Mouse (Mus musculus): Measurements from ENCODE around the gene Vcam1. TPM values are rescaled to one million over a fixed set of nuclear protein-coding genes. Genes with fewer than 3 reads are reported as not detected.
A peak's percentile ranks its signal among the peaks of the same experiment; 100 is the strongest.

The Vcam1 gene
- polyA plus RNA-seq, 1 experiment from 2014 or later, result 78.2 TPM

GRCm38 (mm10) chr3:116149096-116149495 is 19.6 kb upstream of the Vcam1 start:
- no peaks in the 10 kb centered on the region for H3K36me3 ChIP-seq
- WGBS, result 58% methylated on average over 4 of the region's 4 CpGs

DNA sequence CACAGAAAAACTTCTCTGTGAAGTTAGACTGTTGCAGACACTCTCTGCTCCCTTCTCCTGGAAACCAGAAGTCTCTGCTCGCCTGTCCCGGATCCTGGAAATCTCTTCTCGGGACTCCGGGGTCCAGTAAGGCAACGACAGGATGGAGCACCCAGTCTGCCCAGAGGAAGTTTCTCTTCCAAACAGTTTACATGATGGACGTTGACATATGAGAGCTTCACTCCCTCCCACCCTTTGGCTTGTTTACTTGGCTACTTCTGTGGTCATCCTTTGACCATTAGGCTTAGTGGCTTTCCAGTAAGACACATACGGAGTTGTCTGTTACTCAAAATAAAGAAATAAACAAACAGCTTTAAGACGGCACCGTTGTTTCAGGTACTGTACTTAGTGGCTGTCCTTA is 19.2 kb upstream of the Vcam1 start:
- H3K36me3 ChIP-seq, result no peaks in the 10 kb centered on the region
- no peak for ATAC-seq (replicated peaks; ENCODE audit: insufficient number of reproducible peaks, insufficient read depth, low FRiP score, low read depth)
- peaks cover 8% of the 10 kb centered on the region; the same call in 1 of the 2 replicates for H3K4me1 ChIP-seq (replicated peaks)
- H3K27ac ChIP-seq, result no peak overlapping the region
- WGBS, result 57% methylated on average over 9 of the region's 9 CpGs
- no peak overlapping the region for H3K4me2 ChIP-seq
- no peaks in the 10 kb centered on the region for H3K27me3 ChIP-seq
- H3K9ac ChIP-seq, result no peak overlapping the region
- H3K4me3 ChIP-seq, result no peak overlapping the region
- no peaks in the 10 kb centered on the region for H3K9me3 ChIP-seq (replicated peaks)

More at GRCm38 (mm10) chr3:116149096-116149495, 19.6 kb upstream of the Vcam1 start:
- H3K4me1 ChIP-seq (replicated peaks), result peaks cover 8% of the 10 kb centered on the region; the same call in 1 of the 2 replicates
- H3K9ac ChIP-seq, result no peak overlapping the region
- H3K9me3 ChIP-seq (replicated peaks), result no peaks in the 10 kb centered on the region
- no peak overlapping the region for H3K4me2 ChIP-seq
- no peaks in the 10 kb centered on the region for H3K27me3 ChIP-seq
- H3K4me3 ChIP-seq, result no peak overlapping the region
- no peak overlapping the region for H3K27ac ChIP-seq
- ATAC-seq (replicated peaks; ENCODE audit: insufficient number of reproducible peaks, insufficient read depth, low FRiP score, low read depth), result no peak

GRCm38 (mm10) chr3:116141226-116141625 is 11.7 kb upstream of the Vcam1 start:
- no peaks in the 10 kb centered on the region for H3K9me3 ChIP-seq (replicated peaks)
- H3K4me1 ChIP-seq (replicated peaks), result peaks cover 24% of the 10 kb centered on the region
- no peak overlapping the region for H3K27ac ChIP-seq
- ATAC-seq (replicated peaks; ENCODE audit: insufficient number of reproducible peaks, insufficient read depth, low FRiP score, low read depth), result no peak
- H3K4me3 ChIP-seq, result no peak overlapping the region
- 49% methylated on average over 3 of the region's 3 CpGs for WGBS
- H3K9ac ChIP-seq, result no peak overlapping the region
- H3K4me2 ChIP-seq, result no peak overlapping the region
- no peaks in the 10 kb centered on the region for H3K36me3 ChIP-seq
- H3K27me3 ChIP-seq, result no peaks in the 10 kb centered on the region

GRCm38 (mm10) chr3:116139000-116139399 is 9.5 kb upstream of the Vcam1 start:
- 29% methylated on average over 5 of the region's 5 CpGs for WGBS
- no peak overlapping the region for H3K9ac ChIP-seq
- peaks cover 24% of the 10 kb centered on the region for H3K4me1 ChIP-seq (replicated peaks)
- ATAC-seq (replicated peaks; ENCODE audit: insufficient number of reproducible peaks, insufficient read depth, low FRiP score, low read depth), result no peak
- H3K27ac ChIP-seq, result 0 out of 2 replicates have a peak overlapping the region, but pooled peaks have one; percentile 45
- no peak overlapping the region for H3K4me2 ChIP-seq
- H3K9me3 ChIP-seq (replicated peaks), result no peaks in the 10 kb centered on the region
- H3K27me3 ChIP-seq, result no peaks in the 10 kb centered on the region
- H3K36me3 ChIP-seq, result no peaks in the 10 kb centered on the region
- H3K4me3 ChIP-seq, result no peak overlapping the region

GRCm38 (mm10) chr3:116138081-116138480 is 8.6 kb upstream of the Vcam1 start:
- Histone ChIP-seq H3K4me2 (no peak overlapping the region), H3K4me1 (replicated peaks) (peaks cover 24% of the 10 kb centered on the region), H3K9ac (no peak overlapping the region), H3K4me3 (no peak overlapping the region), H3K9me3 (replicated peaks) (no peaks in the 10 kb centered on the region), H3K36me3 (no peaks in the 10 kb centered on the region), H3K27ac (peak overlapping the region; percentile 45), H3K27me3 (no peaks in the 10 kb centered on the region)
- 42% methylated on average over 5 of the region's 5 CpGs for WGBS
- peak; percentile 55; the same call in 1 of the 2 replicates for ATAC-seq (replicated peaks; ENCODE audit: insufficient number of reproducible peaks, insufficient read depth, low FRiP score, low read depth)

DNA sequence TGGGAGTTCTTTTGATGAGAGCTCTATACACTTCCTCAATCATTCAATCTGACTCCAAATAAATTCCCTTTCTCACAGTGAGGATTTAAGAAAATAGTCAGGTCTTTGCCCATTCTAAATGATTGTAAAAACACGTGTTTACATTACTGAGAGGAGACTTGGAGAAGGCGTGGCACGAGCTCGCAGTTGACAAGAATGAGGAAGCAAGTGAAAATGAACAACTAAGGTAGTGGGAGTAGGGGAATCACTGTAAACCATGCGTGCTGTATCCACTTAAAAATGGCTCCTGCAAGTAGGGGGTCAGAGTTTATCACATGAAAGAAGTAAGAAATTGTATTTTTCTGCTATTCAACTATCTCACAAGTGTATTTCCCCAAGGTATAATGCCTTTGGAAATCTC is 3.9 kb upstream of the Vcam1 start:
- Histone ChIP-seq H3K4me1 (replicated peaks) (0 out of 2 replicates have a peak, but pooled peaks cover 2% of the 10 kb centered on the region), H3K27me3 (no peaks in the 10 kb centered on the region), H3K36me3 (no peaks in the 10 kb centered on the region), H3K9me3 (replicated peaks) (no peaks in the 10 kb centered on the region), H3K4me2 (no peak overlapping the region), H3K4me3 (no peak overlapping the region), H3K27ac (no peak overlapping the region), H3K9ac (no peak overlapping the region)
- no peak for ATAC-seq (replicated peaks; ENCODE audit: insufficient number of reproducible peaks, insufficient read depth, low FRiP score, low read depth)
- WGBS, result 72% methylated on average over 5 of the region's 5 CpGs

GRCm38 (mm10) chr3:116130711-116131110 is 1.2 kb upstream of the Vcam1 start:
- Histone ChIP-seq H3K36me3 (no peaks in the 10 kb centered on the region), H3K9ac (no peak overlapping the region), H3K27me3 (no peaks in the 10 kb centered on the region), H3K9me3 (replicated peaks) (no peaks in the 10 kb centered on the region), H3K4me3 (no peak overlapping the region), H3K27ac (no peak overlapping the region), H3K4me2 (no peak overlapping the region), H3K4me1 (replicated peaks) (peaks cover 9% of the 10 kb centered on the region; the same call in 1 of the 2 replicates)
- ATAC-seq (replicated peaks; ENCODE audit: insufficient number of reproducible peaks, insufficient read depth, low FRiP score, low read depth), result no peak
- 80% methylated on average over 3 of the region's 3 CpGs for WGBS

- H3K4me3 ChIP-seq, result peak overlapping the region; percentile 58; the same call in 1 of the 2 replicates
- H3K4me1 ChIP-seq (replicated peaks), result peaks cover 9% of the 10 kb centered on the region; the same call in 1 of the 2 replicates
- H3K27ac ChIP-seq, result no peak overlapping the region
- H3K4me2 ChIP-seq, result peak overlapping the region; percentile 61
- 0 out of 2 replicates have a peak, but pooled peaks cover under 1% of the 10 kb centered on the region for H3K36me3 ChIP-seq
- H3K9ac ChIP-seq, result no peak overlapping the region
- no peak for ATAC-seq (replicated peaks; ENCODE audit: insufficient number of reproducible peaks, insufficient read depth, low FRiP score, low read depth)
- no peaks in the 10 kb centered on the region for H3K27me3 ChIP-seq
- 46% methylated on average over 4 of the region's 4 CpGs for WGBS
- no peaks in the 10 kb centered on the region for H3K9me3 ChIP-seq (replicated peaks)
These were observed 530 bp upstream of the Vcam1 start for GRCm38 (mm10) chr3:116129841-116130595.

DNA sequence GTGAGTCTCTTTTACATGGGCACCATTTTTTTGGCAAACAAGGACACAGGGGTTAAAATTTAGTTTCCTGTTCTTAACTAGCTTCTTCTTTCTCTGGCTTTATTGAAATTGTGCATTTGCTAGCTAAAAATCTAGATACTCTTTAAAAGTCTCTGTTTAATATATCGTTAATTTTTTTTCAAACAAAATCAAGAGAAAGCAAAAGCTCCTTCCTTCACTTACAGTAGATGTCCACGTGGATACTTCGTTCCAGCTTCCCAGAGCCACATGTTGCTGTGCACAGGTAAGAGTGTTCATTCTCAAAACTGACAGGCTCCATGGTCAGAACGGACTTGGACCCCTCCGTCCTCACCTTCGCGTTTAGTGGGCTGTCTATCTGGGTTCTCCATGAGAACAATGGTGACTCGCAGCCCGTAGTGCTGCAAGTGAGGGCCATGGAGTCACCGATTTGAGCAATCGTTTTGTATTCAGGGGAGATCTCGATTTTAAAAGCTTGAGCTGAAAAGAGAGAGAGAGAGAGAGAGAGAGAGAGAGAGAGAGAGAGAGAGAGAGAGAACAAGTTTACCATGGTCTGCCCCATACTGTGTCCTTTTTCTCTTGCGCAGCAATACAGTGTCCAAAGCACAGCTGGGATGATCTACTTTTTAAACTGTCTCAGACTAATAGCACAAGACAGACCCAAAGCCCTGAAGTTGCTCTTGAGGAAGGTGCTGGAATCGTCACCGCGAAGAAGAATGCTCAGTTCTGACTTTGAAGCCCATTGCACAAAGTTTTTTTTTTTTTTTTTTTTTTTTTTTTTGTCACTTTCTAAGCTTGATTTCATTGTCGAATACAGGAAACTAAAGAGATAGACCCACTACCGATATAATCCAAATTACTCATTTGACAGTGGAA is 930 bp downstream of the Vcam1 start:
- H3K9me3 ChIP-seq (replicated peaks), result no peaks in the 10 kb centered on the region
- peak overlapping the region; percentile 87 for H3K27ac ChIP-seq
- H3K4me2 ChIP-seq, result peak overlapping the region; percentile 61
- H3K9ac ChIP-seq, result peak overlapping the region; percentile 58
- no peaks in the 10 kb centered on the region for H3K27me3 ChIP-seq
- peaks cover 15% of the 10 kb centered on the region for H3K36me3 ChIP-seq
- H3K4me1 ChIP-seq (replicated peaks), result peaks cover 9% of the 10 kb centered on the region; the same call in 1 of the 2 replicates
- WGBS, result 25% methylated on average over 18 of the region's 18 CpGs
- no peak for ATAC-seq (replicated peaks; ENCODE audit: insufficient number of reproducible peaks, insufficient read depth, low FRiP score, low read depth)
- H3K4me3 ChIP-seq, result peak overlapping the region; percentile 58

- Histone ChIP-seq H3K36me3 (peaks cover 16% of the 10 kb centered on the region), H3K4me1 (replicated peaks) (peaks cover 11% of the 10 kb centered on the region), H3K9ac (peak overlapping the region; percentile 58), H3K27ac (peak overlapping the region; percentile 60), H3K27me3 (no peaks in the 10 kb centered on the region), H3K4me2 (peak overlapping the region; percentile 61), H3K9me3 (replicated peaks) (no peaks in the 10 kb centered on the region), H3K4me3 (peak overlapping the region; percentile 58)
- WGBS, result 33% methylated on average over 3 of the region's 3 CpGs
- no peak for ATAC-seq (replicated peaks; ENCODE audit: insufficient number of reproducible peaks, insufficient read depth, low FRiP score, low read depth)
These were observed 1.7 kb downstream of the Vcam1 start for GRCm38 (mm10) chr3:116127836-116128235.

GRCm38 (mm10) chr3:116127281-116127680 is 2.2 kb downstream of the Vcam1 start:
- Histone ChIP-seq H3K9ac (peak overlapping the region; percentile 48), H3K4me3 (peak overlapping the region; percentile 58), H3K9me3 (replicated peaks) (no peaks in the 10 kb centered on the region), H3K4me2 (peak overlapping the region; percentile 61), H3K36me3 (peaks cover 22% of the 10 kb centered on the region), H3K27me3 (no peaks in the 10 kb centered on the region), H3K27ac (peak overlapping the region; percentile 85), H3K4me1 (replicated peaks) (peaks cover 12% of the 10 kb centered on the region)
- 15% methylated on average over 2 of the region's 2 CpGs for WGBS
- no peak for ATAC-seq (replicated peaks; ENCODE audit: insufficient number of reproducible peaks, insufficient read depth, low FRiP score, low read depth)
